Comparison of ENCODE assay signal across 11 mouse cellular contexts in genomic region chr14:50976674-50977073, GRCm38 (mm10). TPM values are rescaled to one million over a fixed set of nuclear protein-coding genes. Genes with fewer than 3 reads are reported as not detected.
DNase-seq lines count a peak whose midpoint lies in the region; ATAC-seq and TF ChIP-seq lines count a peak whose summit lies in the region.
"Had no signal": no experiment of that assay in that cellular context is flagged by ENCODE, and none has a peak within 500 bp of the region (broad histone marks: within the 10 kb centered on the region; RNA-seq: fewer than 3 reads in every experiment).

No protein-coding gene starts in this region.

- peak; percentile 44 for TF ChIP-seq RAD21 in CH12.LX (IDR thresholded peaks at IDR 0.05; ENCODE audit: low read depth, low read length)

- H3K4me3 ChIP-seq in forebrain, embryonic 10.5 days = peak overlapping the region; percentile 22
- no peak overlapping the region for H3K4me3 ChIP-seq in forebrain, embryonic 16.5 days (replicated peaks; ENCODE audit: low read length)
- H3K4me3 ChIP-seq in CH12.LX (replicated peaks in 1 of 3; ENCODE audit: low read depth in 2 of 3, low read length in 2 of 3, poor library complexity in 1 of 3) = no peak overlapping the region
- 0 out of 2 replicates have a peak overlapping the region, but pooled peaks have one; percentile 22 for H3K4me3 ChIP-seq in heart, embryonic 10.5 days

- H3K27me3 ChIP-seq in forebrain, embryonic 10.5 days (ENCODE audit: poor library complexity, severe bottlenecking) = peaks cover 4% of the 10 kb centered on the region; the same call in 1 of the 2 replicates
- H3K27me3 ChIP-seq in forebrain, embryonic 16.5 days (replicated peaks; ENCODE audit: control insufficient read depth, insufficient read depth, low read length) = no peaks in the 10 kb centered on the region
- H3K27me3 ChIP-seq in CH12.LX (replicated peaks) = no peaks in the 10 kb centered on the region
- no peaks in the 10 kb centered on the region for H3K27me3 ChIP-seq in heart, embryonic 10.5 days (ENCODE audit: insufficient read depth, poor library complexity, severe bottlenecking)

- DNase-seq in forebrain, embryonic 10.5 days (ENCODE audit: extremely low spot score, low spot score) = peak; percentile 37
- DNase-seq in CH12.LX (ENCODE audit: extremely low read depth) = peak; percentile 46
- DNase-seq in heart, embryonic 10.5 days (ENCODE audit: low spot score) = no peak
- peak; percentile 40 for DNase-seq in kidney, postnatal 14 days
- no peak for DNase-seq in urinary bladder, postnatal 25 days (ENCODE audit: low spot score)
- DNase-seq in left cerebral cortex, adult 11 months (ENCODE audit: low spot score) = no peak
- no peak for DNase-seq in thymus, postnatal 14 days
- DNase-seq: gastrocnemius, postnatal 14 days had no signal

- dilution Hi-C loops in CH12.LX (cut with MboI; ENCODE audit: extremely low pct_ligation_motif_present, extremely low pct_unique_long_range_greater_than_20kb, low sequenced_read_pairs) = no loop called here

- peaks cover 22% of the 10 kb centered on the region for H3K4me1 ChIP-seq in forebrain, embryonic 10.5 days
- H3K4me1 ChIP-seq in forebrain, embryonic 16.5 days (replicated peaks; ENCODE audit: control insufficient read depth, insufficient read depth, low read length) = no peaks in the 10 kb centered on the region
- H3K4me1 ChIP-seq in CH12.LX (ENCODE audit: control insufficient read depth in 1 of 2, insufficient read depth in 2 of 2) = peaks cover 0 to 25% of the 10 kb centered on the region in 2 experiments; a peak in 2 of 4 replicates
- H3K4me1 ChIP-seq in heart, embryonic 10.5 days = peaks cover 8% of the 10 kb centered on the region

- H3K4me2 ChIP-seq in forebrain, embryonic 16.5 days (ENCODE audit: low read length) = no peak overlapping the region
- peak overlapping the region; percentile 45 for H3K4me2 ChIP-seq in CH12.LX (ENCODE audit: insufficient read depth, low read depth, poor library complexity, severe bottlenecking)

- WGBS in forebrain, embryonic 10.5 days = 14% methylated on average over 9 of the region's 9 CpGs
- 6% methylated on average over 9 of the region's 9 CpGs for WGBS in forebrain, embryonic 16.5 days
- WGBS in heart, embryonic 10.5 days = 31% methylated on average over 9 of the region's 9 CpGs

- no peak for ATAC-seq in forebrain, embryonic 16.5 days

- in situ Hi-C loops in CH12.LX (cut with MboI; ENCODE audit: low pct_ligation_motif_present, low pct_unique_long_range_greater_than_20kb, low sequenced_read_pairs) = no loop called here

- peak overlapping the region; percentile 77 for H3K27ac ChIP-seq in forebrain, embryonic 10.5 days
- no peak overlapping the region for H3K27ac ChIP-seq in forebrain, embryonic 16.5 days (ENCODE audit: low read length)
- H3K27ac ChIP-seq in CH12.LX (ENCODE audit: insufficient read depth, low read depth) = no peak overlapping the region
- H3K27ac ChIP-seq in heart, embryonic 10.5 days = 0 out of 2 replicates have a peak overlapping the region, but pooled peaks have one; percentile 22
- H3K27ac ChIP-seq: liver, embryonic 14.5 days had no signal

- no peak for TF ChIP-seq POLR2A in CH12.LX (IDR thresholded peaks at IDR 0.05; ENCODE audit: low read depth, low read length)

- H3K9ac ChIP-seq in forebrain, embryonic 16.5 days (replicated peaks; ENCODE audit: low read depth, low read length) = no peak overlapping the region
- H3K9ac ChIP-seq in CH12.LX (ENCODE audit: insufficient read depth, low read depth) = peak overlapping the region; percentile 36
- H3K9ac ChIP-seq: liver, embryonic 14.5 days had no signal

- peak in 1 of 2 experiments; percentile 46; a peak in 2 of 4 replicates for TF ChIP-seq CTCF in CH12.LX (conservative IDR thresholded peaks at IDR 0.05 in 1 of 2, IDR thresholded peaks at IDR 0.05 in 1 of 2; ENCODE audit: low read depth in 2 of 2, low read length in 2 of 2)

- H3K9me3 ChIP-seq in forebrain, embryonic 10.5 days = no peaks in the 10 kb centered on the region
- no peaks in the 10 kb centered on the region for H3K9me3 ChIP-seq in forebrain, embryonic 16.5 days (ENCODE audit: control insufficient read depth, low read length)
- no peaks in the 10 kb centered on the region for H3K9me3 ChIP-seq in CH12.LX (replicated peaks; ENCODE audit: low read length)
- H3K9me3 ChIP-seq in heart, embryonic 10.5 days = no peaks in the 10 kb centered on the region

- H3K79me2 ChIP-seq in CH12.LX (replicated peaks; ENCODE audit: control insufficient read depth, extremely low read depth, insufficient read depth, poor library complexity, severe bottlenecking) = no peaks in the 10 kb centered on the region

- no peaks in the 10 kb centered on the region for H3K36me3 ChIP-seq in forebrain, embryonic 10.5 days (replicated peaks)
- no peaks in the 10 kb centered on the region for H3K36me3 ChIP-seq in forebrain, embryonic 16.5 days (ENCODE audit: control insufficient read depth, insufficient read depth)
- H3K36me3 ChIP-seq in CH12.LX (replicated peaks in 1 of 2; ENCODE audit: control insufficient read depth in 1 of 2, insufficient read depth in 1 of 2, low read length in 1 of 2) = no peaks in the 10 kb centered on the region
- H3K36me3 ChIP-seq in heart, embryonic 10.5 days = no peaks in the 10 kb centered on the region

- peak; percentile 55 for TF ChIP-seq EP300 in CH12.LX (IDR thresholded peaks at IDR 0.05; ENCODE audit: low read length)

TF ChIP-seq in CH12.LX, 34 proteins besides CTCF, POLR2A, EP300 and RAD21 (continues in another document):
- TF ChIP-seq USF2 (conservative IDR thresholded peaks at IDR 0.05; ENCODE audit: low read depth, low read length) = no peak
- no peak for TF ChIP-seq ZMIZ1 (IDR thresholded peaks at IDR 0.05; ENCODE audit: low read depth, low read length)
- TF ChIP-seq JUND (conservative IDR thresholded peaks at IDR 0.05; ENCODE audit: low read depth, low read length) = no peak
- TF ChIP-seq ZNF384 (IDR thresholded peaks at IDR 0.05; ENCODE audit: low read depth, low read length) = no peak
- no peak for TF ChIP-seq ETS1 (conservative IDR thresholded peaks at IDR 0.05; ENCODE audit: low read depth, low read length)
- no peak for TF ChIP-seq RCOR1 (conservative IDR thresholded peaks at IDR 0.05; ENCODE audit: low read depth, low read length)
- no peak for TF ChIP-seq JUN (IDR thresholded peaks at IDR 0.05; ENCODE audit: insufficient read depth, low read depth, low read length)
- TF ChIP-seq ZC3H11A (IDR thresholded peaks at IDR 0.05; ENCODE audit: low read depth, low read length) = no peak
- TF ChIP-seq ZKSCAN1 (IDR thresholded peaks at IDR 0.05; ENCODE audit: borderline replicate concordance, low read depth, low read length) = no peak
- peak; percentile 23; the same call in 1 of the 2 replicates for TF ChIP-seq SMC3 (IDR thresholded peaks at IDR 0.05; ENCODE audit: low read depth, low read length)
- peak; percentile 54; the same call in 1 of the 2 replicates for TF ChIP-seq NELFE (IDR thresholded peaks at IDR 0.05; ENCODE audit: low read depth, low read length)
- no peak for TF ChIP-seq MAFK (IDR thresholded peaks at IDR 0.05; ENCODE audit: insufficient replicate concordance, low read length)
- TF ChIP-seq GABPA (IDR thresholded peaks at IDR 0.05; ENCODE audit: insufficient replicate concordance, low read depth, low read length) = no peak
- no peak for TF ChIP-seq POLR2AphosphoS2 (IDR thresholded peaks at IDR 0.05; ENCODE audit: low read depth, low read length)
- no peak for TF ChIP-seq USF1 (IDR thresholded peaks at IDR 0.05; ENCODE audit: low read depth, low read length)

RNA-seq across cellular contexts. Expression of gene Pnp2, which starts 20.9 kb away (rescaled TPM):
- polyA plus RNA-seq in forebrain, embryonic 10.5 days (2016; fragmentation: Nextera tagmentation; extraction: Ambion mirVana) = 0.73 and 1.3 TPM in 2 replicates
- 0.47 and 0.63 TPM in 2 replicates for polyA plus RNA-seq in forebrain, embryonic 16.5 days (2015; fragmentation: Nextera tagmentation; extraction: Ambion mirVana)
- 0.21 TPM in 2 replicates for total RNA-seq in CH12.LX (2012; rRNA removed)
- 0.43 TPM in 1 of 2 replicates, not detected in the other for total RNA-seq in CH12.LX (2014; rRNA removed)
- 0.91 TPM in 1 of 2 replicates, not detected in the other for polyA plus RNA-seq in CH12.LX (2012; ENCODE audit: insufficient read length, low read depth)
- 0.34 TPM in 1 of 2 replicates, not detected in the other for polyA plus RNA-seq in heart, embryonic 10.5 days (2016; fragmentation: Nextera tagmentation; extraction: Ambion mirVana)

RNA-seq across cellular contexts. Expression of gene Rnase10, which starts 30.9 kb away (rescaled TPM):
- polyA plus RNA-seq in forebrain, embryonic 10.5 days (2016; fragmentation: Nextera tagmentation; extraction: Ambion mirVana) = not detected in 2 replicates
- not detected in 2 replicates for polyA plus RNA-seq in forebrain, embryonic 16.5 days (2015; fragmentation: Nextera tagmentation; extraction: Ambion mirVana)
- total RNA-seq in CH12.LX (2012; rRNA removed) = not detected in 2 replicates
- total RNA-seq in CH12.LX (2014; rRNA removed) = not detected in 2 replicates
- polyA plus RNA-seq in CH12.LX (2012; ENCODE audit: insufficient read length, low read depth) = not detected in 2 replicates
- 0.11 and 0.31 TPM in 2 replicates for polyA plus RNA-seq in heart, embryonic 10.5 days (2016; fragmentation: Nextera tagmentation; extraction: Ambion mirVana)
- total RNA-seq: adrenal gland, adult 18-20 months; gastrocnemius, postnatal 14 days had no signal
- polyA plus RNA-seq: liver, embryonic 14.5 days had no signal

RNA-seq across cellular contexts. Expression of gene Gm49342, which starts 32.4 kb away (rescaled TPM):
- polyA plus RNA-seq in forebrain, embryonic 10.5 days (2016; fragmentation: Nextera tagmentation; extraction: Ambion mirVana) = not detected in 2 replicates
- polyA plus RNA-seq in forebrain, embryonic 16.5 days (2015; fragmentation: Nextera tagmentation; extraction: Ambion mirVana) = 3.2 TPM in 1 of 2 replicates, not detected in the other
- total RNA-seq in CH12.LX (2012; rRNA removed) (not detected in 2 replicates), CH12.LX (2014; rRNA removed) (108 and 120 TPM in 2 replicates)
- 50.6 and 100 TPM in 2 replicates for polyA plus RNA-seq in CH12.LX (2012; ENCODE audit: insufficient read length, low read depth)
- not detected in 2 replicates for polyA plus RNA-seq in heart, embryonic 10.5 days (2016; fragmentation: Nextera tagmentation; extraction: Ambion mirVana)

RNA-seq across cellular contexts. Expression of gene Pnp, which starts 45.8 kb away (rescaled TPM):
- polyA plus RNA-seq in forebrain, embryonic 10.5 days (2016; fragmentation: Nextera tagmentation; extraction: Ambion mirVana) = 82.4 and 83.6 TPM in 2 replicates
- polyA plus RNA-seq in forebrain, embryonic 16.5 days (2015; fragmentation: Nextera tagmentation; extraction: Ambion mirVana) = 15.8 and 17.2 TPM in 2 replicates
- total RNA-seq in CH12.LX (2012; rRNA removed) = 99.3 and 113 TPM in 2 replicates
- total RNA-seq in CH12.LX (2014; rRNA removed) = 118 and 128 TPM in 2 replicates
- 65.9 and 80.0 TPM in 2 replicates for polyA plus RNA-seq in CH12.LX (2012; ENCODE audit: insufficient read length, low read depth)
- 44.3 and 63.0 TPM in 2 replicates for polyA plus RNA-seq in heart, embryonic 10.5 days (2016; fragmentation: Nextera tagmentation; extraction: Ambion mirVana)

RNA-seq across cellular contexts. Expression of gene Pip4p1, which starts 46.0 kb away (rescaled TPM):
- 44.8 and 45.3 TPM in 2 replicates for polyA plus RNA-seq in forebrain, embryonic 10.5 days (2016; fragmentation: Nextera tagmentation; extraction: Ambion mirVana)
- 100 and 101 TPM in 2 replicates for polyA plus RNA-seq in forebrain, embryonic 16.5 days (2015; fragmentation: Nextera tagmentation; extraction: Ambion mirVana)
- total RNA-seq in CH12.LX (2012; rRNA removed) (18.1 and 21.2 TPM in 2 replicates), CH12.LX (2014; rRNA removed) (28.1 and 29.2 TPM in 2 replicates)
- polyA plus RNA-seq in CH12.LX (2012; ENCODE audit: insufficient read length, low read depth) = 31.1 and 35.5 TPM in 2 replicates
- 36.1 and 44.7 TPM in 2 replicates for polyA plus RNA-seq in heart, embryonic 10.5 days (2016; fragmentation: Nextera tagmentation; extraction: Ambion mirVana)

Comparison
In these comparisons a context has a peak if more than half of its experiments do, and no peak if none do; other contexts are left out.
1. H3K27ac ChIP-seq: peak in forebrain, embryonic 10.5 days (single experiment) and heart, embryonic 10.5 days (single experiment); none in forebrain, embryonic 16.5 days (single experiment) and CH12.LX (single experiment).
2. H3K4me3 ChIP-seq: peak in forebrain, embryonic 10.5 days (single experiment) and heart, embryonic 10.5 days (single experiment); none in forebrain, embryonic 16.5 days (single experiment) and CH12.LX (0 of 3).
3. DNase-seq: peak in forebrain, embryonic 10.5 days (single experiment), CH12.LX (single experiment) and kidney, postnatal 14 days (single experiment); none in heart, embryonic 10.5 days (single experiment), urinary bladder, postnatal 25 days (single experiment), left cerebral cortex, adult 11 months (single experiment) and thymus, postnatal 14 days (single experiment).
4. RNA of gene Gm49342, which starts 32.4 kb away (polyA plus RNA-seq): 50.6 to 100 TPM in CH12.LX; not detected in forebrain, embryonic 10.5 days, 3.2 TPM in forebrain, embryonic 16.5 days and not detected in heart, embryonic 10.5 days; every median in the first group is over 10 times any median in the second.